Mouse (Mus musculus): ENCODE measurements around the gene Nrbp1. TPM values are rescaled to one million over a fixed set of nuclear protein-coding genes. Genes with fewer than 3 reads are reported as not detected.

Nrbp1 gene
- polyA plus RNA-seq, 1 experiment from 2014 or later = 165 TPM

GRCm38 (mm10) chr5:31222696-31223095, 18.0 kb upstream of the Nrbp1 start:
- 92% methylated on average over 9 of the region's 9 CpGs for WGBS
- no peak overlapping the region for H3K4me2 ChIP-seq
- H3K9ac ChIP-seq = no peak overlapping the region
- TF ChIP-seq CTCF (IDR thresholded peaks at IDR 0.05; ENCODE audit: low read depth) = no peak
- H3K4me3 ChIP-seq (ENCODE audit: low read depth, low read length) = no peak overlapping the region
- no peaks in the 10 kb centered on the region for H3K27me3 ChIP-seq (ENCODE audit: insufficient read depth, low read length)
- no peak for ATAC-seq (ENCODE audit: insufficient read depth)
- H3K4me1 ChIP-seq (ENCODE audit: insufficient read depth) = peaks cover 4% of the 10 kb centered on the region; the same call in 1 of the 2 replicates
- DNase-seq = no peak
- no peaks in the 10 kb centered on the region for H3K9me3 ChIP-seq (ENCODE audit: low read depth, low read length)
- H3K27ac ChIP-seq (ENCODE audit: low read depth) = no peak overlapping the region
- no peaks in the 10 kb centered on the region for H3K36me3 ChIP-seq (ENCODE audit: insufficient read depth)

- no peaks in the 10 kb centered on the region for H3K9me3 ChIP-seq (ENCODE audit: low read depth, low read length)
- no peak overlapping the region for H3K9ac ChIP-seq
- H3K27ac ChIP-seq (ENCODE audit: low read depth) = no peak overlapping the region
- H3K36me3 ChIP-seq (ENCODE audit: insufficient read depth) = no peaks in the 10 kb centered on the region
- ATAC-seq (ENCODE audit: insufficient read depth) = no peak
- no peak overlapping the region for H3K4me3 ChIP-seq (ENCODE audit: low read depth, low read length)
- no peak for TF ChIP-seq CTCF (IDR thresholded peaks at IDR 0.05; ENCODE audit: low read depth)
- H3K4me1 ChIP-seq (ENCODE audit: insufficient read depth) = no peaks in the 10 kb centered on the region
- no peak for DNase-seq
- no peak overlapping the region for H3K4me2 ChIP-seq
- WGBS = 66% methylated on average over 1 of the region's 1 CpGs
- no peaks in the 10 kb centered on the region for H3K27me3 ChIP-seq (ENCODE audit: insufficient read depth, low read length)
These were observed 14.0 kb upstream of the Nrbp1 start for GRCm38 (mm10) chr5:31226641-31227040.

- ATAC-seq (ENCODE audit: insufficient read depth) = no peak
- Histone ChIP-seq H3K27ac (ENCODE audit: low read depth) (peak overlapping the region; percentile 98; the same call in 1 of the 2 replicates), H3K9me3 (ENCODE audit: low read depth, low read length) (no peaks in the 10 kb centered on the region), H3K9ac (peak overlapping the region; percentile 95), H3K4me2 (peak overlapping the region; percentile 73), H3K36me3 (ENCODE audit: insufficient read depth) (peaks cover 33% of the 10 kb centered on the region), H3K4me3 (ENCODE audit: low read depth, low read length) (peak overlapping the region; percentile 95), H3K4me1 (ENCODE audit: insufficient read depth) (peaks cover 6% of the 10 kb centered on the region; the same call in 1 of the 2 replicates), H3K27me3 (ENCODE audit: insufficient read depth, low read length) (no peaks in the 10 kb centered on the region)
- TF ChIP-seq CTCF (IDR thresholded peaks at IDR 0.05; ENCODE audit: low read depth) = no peak
- under 1% methylated on average over 13 of the region's 13 CpGs for WGBS
- no peak for DNase-seq
These were observed 914 bp downstream of the Nrbp1 start for GRCm38 (mm10) chr5:31241522-31242034.

GRCm38 (mm10) chr5:31242191-31242590, 1.5 kb downstream of the Nrbp1 start:
- H3K4me1 ChIP-seq (ENCODE audit: insufficient read depth) = peaks cover 6% of the 10 kb centered on the region; the same call in 1 of the 2 replicates
- no peaks in the 10 kb centered on the region for H3K27me3 ChIP-seq (ENCODE audit: insufficient read depth, low read length)
- ATAC-seq (ENCODE audit: insufficient read depth) = no peak
- H3K4me2 ChIP-seq = peak overlapping the region; percentile 73
- no peak overlapping the region for H3K27ac ChIP-seq (ENCODE audit: low read depth)
- TF ChIP-seq CTCF (IDR thresholded peaks at IDR 0.05; ENCODE audit: low read depth) = no peak
- DNase-seq = no peak
- peak overlapping the region; percentile 95 for H3K4me3 ChIP-seq (ENCODE audit: low read depth, low read length)
- H3K9ac ChIP-seq = peak overlapping the region; percentile 95
- no peaks in the 10 kb centered on the region for H3K9me3 ChIP-seq (ENCODE audit: low read depth, low read length)
- H3K36me3 ChIP-seq (ENCODE audit: insufficient read depth) = peaks cover 39% of the 10 kb centered on the region
- 19% methylated on average over 10 of the region's 10 CpGs for WGBS

- Histone ChIP-seq H3K9me3 (ENCODE audit: low read depth, low read length) (no peaks in the 10 kb centered on the region), H3K4me2 (no peak overlapping the region), H3K4me1 (ENCODE audit: insufficient read depth) (no peaks in the 10 kb centered on the region), H3K9ac (no peak overlapping the region), H3K27ac (ENCODE audit: low read depth) (no peak overlapping the region), H3K36me3 (ENCODE audit: insufficient read depth) (peaks cover 92% of the 10 kb centered on the region), H3K27me3 (ENCODE audit: insufficient read depth, low read length) (no peaks in the 10 kb centered on the region), H3K4me3 (ENCODE audit: low read depth, low read length) (no peak overlapping the region)
- 36% methylated on average over 4 of the region's 4 CpGs for WGBS
- TF ChIP-seq CTCF (IDR thresholded peaks at IDR 0.05; ENCODE audit: low read depth) = no peak
- DNase-seq = peak; percentile 26
- peak; percentile 9; the same call in 1 of the 2 replicates for ATAC-seq (ENCODE audit: insufficient read depth)
These were observed 10.1 kb downstream of the Nrbp1 start for GRCm38 (mm10) chr5:31250716-31251115.

- peak within 1 kb of the TSS; percentile 41 for H3K4me3 ChIP-seq (ENCODE audit: low read depth, low read length)
- H3K9me3 ChIP-seq (ENCODE audit: low read depth, low read length) = no peaks in the 10 kb centered on the region
- no peaks in the 10 kb centered on the region for H3K4me1 ChIP-seq (ENCODE audit: insufficient read depth)
- peak within 1 kb of the TSS; percentile 50 for H3K9ac ChIP-seq
- H3K4me2 ChIP-seq = peak within 1 kb of the TSS; percentile 56
- H3K27ac ChIP-seq (ENCODE audit: low read depth) = peak within 1 kb of the TSS; percentile 78
- WGBS = 22% methylated on average over 47 of the region's 47 CpGs
- ATAC-seq (ENCODE audit: insufficient read depth) = peak; percentile 80
- peaks cover 90% of the 10 kb centered on the region for H3K36me3 ChIP-seq (ENCODE audit: insufficient read depth)
- DNase-seq = peak; percentile 65
- H3K27me3 ChIP-seq (ENCODE audit: insufficient read depth, low read length) = no peaks in the 10 kb centered on the region
- no peak for TF ChIP-seq CTCF (IDR thresholded peaks at IDR 0.05; ENCODE audit: low read depth)
These were observed 11.0 kb downstream of the Nrbp1 start, which contains the start of gene Krtcap3 for GRCm38 (mm10) chr5:31251541-31252101. Gene Krtcap3 (plus strand): TSS chr5:31251691.

- peak overlapping the region; percentile 78 for H3K27ac ChIP-seq (ENCODE audit: low read depth)
- H3K9me3 ChIP-seq (ENCODE audit: low read depth, low read length) = no peaks in the 10 kb centered on the region
- no peak for TF ChIP-seq CTCF (IDR thresholded peaks at IDR 0.05; ENCODE audit: low read depth)
- ATAC-seq (ENCODE audit: insufficient read depth) = no peak
- H3K27me3 ChIP-seq (ENCODE audit: insufficient read depth, low read length) = no peaks in the 10 kb centered on the region
- 45% methylated on average over 10 of the region's 10 CpGs for WGBS
- H3K4me1 ChIP-seq (ENCODE audit: insufficient read depth) = no peaks in the 10 kb centered on the region
- H3K9ac ChIP-seq = peak overlapping the region; percentile 50
- DNase-seq = no peak
- H3K4me2 ChIP-seq = peak overlapping the region; percentile 56
- peak overlapping the region; percentile 41 for H3K4me3 ChIP-seq (ENCODE audit: low read depth, low read length)
- peaks cover 86% of the 10 kb centered on the region for H3K36me3 ChIP-seq (ENCODE audit: insufficient read depth)
These were observed 11.5 kb downstream of the Nrbp1 start for GRCm38 (mm10) chr5:31252151-31252550.
